Mouse (Mus musculus): ENCODE data around the gene Prpf38a. TPM values are rescaled to one million over a fixed set of nuclear protein-coding genes. Genes with fewer than 3 reads are reported as not detected.

Prpf38a gene
- polyA plus RNA-seq, 1 experiment = 6.3 TPM

Other genes starting within 250 kb of the Prpf38a start
- gene Shisal2a, start 196.0 kb downstream of the Prpf38a start, polyA plus RNA-seq (2012; rRNA removed) = not detected in 2 replicates
- 5.6 and 9.0 TPM in 2 replicates for gene Gpx7, start 172.4 kb downstream of the Prpf38a start, polyA plus RNA-seq (2012; rRNA removed)
- gene Tut4, start 119.9 kb downstream of the Prpf38a start, polyA plus RNA-seq (2012; rRNA removed) = 18.8 and 30.8 TPM in 2 replicates
- 2.3 TPM in 2 replicates for gene Orc1, start 87 bp upstream of the Prpf38a start, polyA plus RNA-seq (2012; rRNA removed)
- gene Cc2d1b, start 40.6 kb upstream of the Prpf38a start, polyA plus RNA-seq (2012; rRNA removed) = 20.8 and 25.4 TPM in 2 replicates
- 0.04 and 0.14 TPM in 2 replicates for gene 3110021N24Rik, start 140.3 kb upstream of the Prpf38a start, polyA plus RNA-seq (2012; rRNA removed)
- 2.4 and 3.3 TPM in 2 replicates for gene Zfyve9, start 201.5 kb upstream of the Prpf38a start, polyA plus RNA-seq (2012; rRNA removed)